Mouse (Mus musculus) midbrain, embryonic 14.5 days (tissue): Measurements from ENCODE around the gene Kcnq1. TPM values are rescaled to one million over a fixed set of nuclear protein-coding genes. Genes with fewer than 3 reads are reported as not detected.

Source experiments
- ATAC-seq: fragments of 200-750 bp; cut with Nextera tagmentation; 2 replicates; pipeline ENCODE4 v1.8.0; 2017; ENCODE audit warnings: moderate number of reproducible peaks, moderate library complexity; ENCODE audit not compliant: low FRiP score, low TSS enrichment
- DNase-seq: peaks from one replicate; pipeline ENCODE4 v3.0.0-alpha.2; 2015
- H3K27ac ChIP-seq: fragments of 300-500 bp; sonication (generic); replicated peaks from 2 replicates; pipeline ENCODE4 v1.5.1; 2014; ENCODE audit warnings: mild to moderate bottlenecking, low read depth, low read length, moderate library complexity
- H3K27me3 ChIP-seq: fragments of 300-500 bp; sonication (generic); 2 replicates; pipeline ENCODE4 v1.6.1; 2014; ENCODE audit warnings: low read length, control low read depth, mixed read lengths; ENCODE audit not compliant: control insufficient read depth, insufficient read depth
- H3K36me3 ChIP-seq: fragments of 300-500 bp; sonication (generic); 2 replicates; pipeline ENCODE4 v1.6.1; 2014; ENCODE audit warnings: low read length, control low read depth; ENCODE audit not compliant: control insufficient read depth, insufficient read depth
- H3K4me1 ChIP-seq: fragments of 300-500 bp; sonication (generic); 2 replicates; pipeline ENCODE4 v1.6.1; 2014; ENCODE audit warnings: mild to moderate bottlenecking, antibody characterized with exemption, low read length, control low read depth; ENCODE audit not compliant: control insufficient read depth, insufficient read depth
- H3K4me2 ChIP-seq: fragments of 300-500 bp; sonication (generic); 2 replicates; pipeline ENCODE4 v1.6.1; 2014; ENCODE audit warnings: mild to moderate bottlenecking, low read length, moderate library complexity
- H3K4me3 ChIP-seq: fragments of 300-500 bp; sonication (generic); replicated peaks from 2 replicates; pipeline ENCODE4 v1.5.1; 2014; ENCODE audit warnings: low read depth, low read length
- H3K9ac ChIP-seq: fragments of 300-500 bp; sonication (generic); replicated peaks from 2 replicates; pipeline ENCODE4 v1.6.1; 2014; ENCODE audit warnings: mild to moderate bottlenecking, low read length, moderate library complexity
- H3K9me3 ChIP-seq: fragments of 300-500 bp; sonication (generic); 2 replicates; pipeline ENCODE4 v1.6.1; 2016; ENCODE audit warnings: low read length, control low read depth, mixed read lengths; ENCODE audit not compliant: control insufficient read depth
- whole genome bisulfite sequencing: fragments of 180-500 bp; shearing (Covaris S2); extraction: QIAGEN DNeasy Blood & Tissue Kit; methylation state at CpG from one replicate; pipeline ENCODE4 v1.1.7; 2014; 5-methylcytosine and 5-hydroxymethylcytosine counted together
- polyA plus RNA-seq: library from polyadenylated mRNA; unstranded; fragments of >200 nt; fragmentation: Nextera tagmentation; extraction: Ambion mirVana; gene quantifications from 2 replicates; pipeline ENCODE4 v1.2.1, GENCODE M21; 2014

Kcnq1 gene
- polyA plus RNA-seq, 1 experiment from 2014 or later: 1.2 TPM

GRCm38 (mm10) chr7:143105258-143105897 is 784 bp upstream of the Kcnq1 start:
- H3K27ac ChIP-seq: no peak overlapping the region
- H3K4me1 ChIP-seq: no peaks in the 10 kb centered on the region
- no peaks in the 10 kb centered on the region for H3K36me3 ChIP-seq
- WGBS: 65% methylated on average over 11 of the region's 11 CpGs
- H3K4me2 ChIP-seq: no peak overlapping the region
- peaks cover 27% of the 10 kb centered on the region for H3K27me3 ChIP-seq
- no peak overlapping the region for H3K4me3 ChIP-seq
- ATAC-seq: no peak
- H3K9ac ChIP-seq: no peak overlapping the region
- DNase-seq: peak; percentile 13
- H3K9me3 ChIP-seq: no peaks in the 10 kb centered on the region

GRCm38 (mm10) chr7:143106672-143107465 is 707 bp downstream of the Kcnq1 start:
- H3K27ac ChIP-seq: no peak overlapping the region
- H3K4me2 ChIP-seq: peak overlapping the region; percentile 40
- H3K9me3 ChIP-seq: no peaks in the 10 kb centered on the region
- H3K36me3 ChIP-seq: no peaks in the 10 kb centered on the region
- peaks cover 27% of the 10 kb centered on the region for H3K27me3 ChIP-seq
- ATAC-seq (no peak), DNase-seq (no peak)
- H3K9ac ChIP-seq: no peak overlapping the region
- WGBS: 8% methylated on average over 56 of the region's 57 CpGs
- peak overlapping the region; percentile 18; the same call in 1 of the 2 replicates for H3K4me3 ChIP-seq
- no peaks in the 10 kb centered on the region for H3K4me1 ChIP-seq

GRCm38 (mm10) chr7:143108200-143108599 is 2.0 kb downstream of the Kcnq1 start:
- Histone ChIP-seq H3K9me3 (no peaks in the 10 kb centered on the region), H3K4me3 (no peak overlapping the region), H3K27me3 (peaks cover 27% of the 10 kb centered on the region), H3K27ac (no peak overlapping the region), H3K36me3 (no peaks in the 10 kb centered on the region), H3K4me1 (no peaks in the 10 kb centered on the region), H3K9ac (no peak overlapping the region), H3K4me2 (no peak overlapping the region)
- 55% methylated on average over 5 of the region's 5 CpGs for WGBS
- DNase-seq (no peak), ATAC-seq (no peak)

GRCm38 (mm10) chr7:143108996-143109660 is 3.0 kb downstream of the Kcnq1 start:
- ATAC-seq (no peak), DNase-seq (no peak)
- 24% methylated on average over 3 of the region's 3 CpGs for WGBS
- Histone ChIP-seq H3K36me3 (no peaks in the 10 kb centered on the region), H3K4me3 (no peak overlapping the region), H3K4me2 (no peak overlapping the region), H3K27me3 (peaks cover 27% of the 10 kb centered on the region), H3K4me1 (no peaks in the 10 kb centered on the region), H3K9me3 (no peaks in the 10 kb centered on the region), H3K9ac (no peak overlapping the region), H3K27ac (no peak overlapping the region)

- no peak overlapping the region for H3K9ac ChIP-seq
- WGBS: 51% methylated on average over 3 of the region's 3 CpGs
- ATAC-seq (no peak), DNase-seq (no peak)
- peaks cover 27% of the 10 kb centered on the region for H3K27me3 ChIP-seq
- no peak overlapping the region for H3K4me2 ChIP-seq
- no peaks in the 10 kb centered on the region for H3K36me3 ChIP-seq
- H3K9me3 ChIP-seq: peaks cover 2% of the 10 kb centered on the region; the same call in 1 of the 2 replicates
- H3K4me3 ChIP-seq: no peak overlapping the region
- no peaks in the 10 kb centered on the region for H3K4me1 ChIP-seq
- no peak overlapping the region for H3K27ac ChIP-seq
Measured at GRCm38 (mm10) chr7:143109696-143110095, 3.5 kb downstream of the Kcnq1 start.

GRCm38 (mm10) chr7:143110803-143111202 is 4.6 kb downstream of the Kcnq1 start:
- Histone ChIP-seq H3K9me3 (peaks cover 6% of the 10 kb centered on the region; the same call in 1 of the 2 replicates), H3K4me1 (no peaks in the 10 kb centered on the region), H3K4me2 (no peak overlapping the region), H3K27me3 (peaks cover 27% of the 10 kb centered on the region), H3K36me3 (no peaks in the 10 kb centered on the region), H3K9ac (no peak overlapping the region), H3K4me3 (no peak overlapping the region), H3K27ac (no peak overlapping the region)
- WGBS: 57% methylated on average over 1 of the region's 1 CpGs
- DNase-seq (no peak), ATAC-seq (no peak)

GRCm38 (mm10) chr7:143111719-143112118 is 5.6 kb downstream of the Kcnq1 start:
- no peak overlapping the region for H3K9ac ChIP-seq
- H3K4me3 ChIP-seq: no peak overlapping the region
- H3K9me3 ChIP-seq: peaks cover 6% of the 10 kb centered on the region; the same call in 1 of the 2 replicates
- H3K4me1 ChIP-seq: no peaks in the 10 kb centered on the region
- H3K27ac ChIP-seq: no peak overlapping the region
- DNase-seq: no peak
- H3K27me3 ChIP-seq: peaks cover 21% of the 10 kb centered on the region
- WGBS: 72% methylated on average over 4 of the region's 4 CpGs
- no peak overlapping the region for H3K4me2 ChIP-seq
- no peak for ATAC-seq
- no peaks in the 10 kb centered on the region for H3K36me3 ChIP-seq

GRCm38 (mm10) chr7:143112395-143112794 is 6.2 kb downstream of the Kcnq1 start:
- H3K36me3 ChIP-seq: no peaks in the 10 kb centered on the region
- no peak for ATAC-seq
- no peak overlapping the region for H3K4me2 ChIP-seq
- H3K9me3 ChIP-seq: peaks cover 6% of the 10 kb centered on the region; the same call in 1 of the 2 replicates
- 36% methylated on average over 1 of the region's 1 CpGs for WGBS
- H3K27me3 ChIP-seq: peaks cover 14% of the 10 kb centered on the region
- no peak for DNase-seq
- no peak overlapping the region for H3K4me3 ChIP-seq
- no peak overlapping the region for H3K9ac ChIP-seq
- H3K4me1 ChIP-seq: no peaks in the 10 kb centered on the region
- no peak overlapping the region for H3K27ac ChIP-seq
